Mouse (Mus musculus) cerebellum, postnatal 36 days (tissue): ENCODE measurements around the gene Uba1y.
"Not testable (repeated sequence)": the region's sequence is repeated elsewhere in the genome, so short reads cannot be mapped to it uniquely, and the experiment has no call there.

ENCODE experiments used
- DNase-seq, 2 experiments: peaks; one replicate each; pipeline ENCODE4 v3.0.0; 2021 to 2022; ENCODE audit warnings: mixed read lengths in 2 of 2

The Uba1y gene

DNA sequence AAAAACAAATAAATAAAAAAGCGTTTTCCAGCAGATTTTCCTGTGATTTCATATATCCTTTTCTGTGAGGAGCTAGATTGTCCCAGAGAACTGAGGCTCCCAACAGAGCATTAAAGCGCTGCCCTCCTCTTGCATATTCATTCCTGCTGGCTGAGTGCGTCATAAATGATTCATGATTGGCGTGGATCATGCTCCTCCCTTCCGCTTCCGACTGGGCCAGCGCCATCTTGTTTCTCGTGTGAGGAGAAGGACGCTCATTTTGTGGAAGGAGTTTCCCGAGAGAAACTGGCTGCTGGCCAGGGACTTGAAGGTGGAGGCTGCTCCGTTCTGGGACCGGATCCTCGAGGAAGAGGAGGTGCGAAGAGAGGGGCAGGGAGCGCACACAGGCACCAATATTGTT is at the start of gene Uba1y:
Gene Uba1y, plus strand, starts transcription at position 254 of the 400 bp plus-strand sequence.
- DNase-seq, result no peak

DNA sequence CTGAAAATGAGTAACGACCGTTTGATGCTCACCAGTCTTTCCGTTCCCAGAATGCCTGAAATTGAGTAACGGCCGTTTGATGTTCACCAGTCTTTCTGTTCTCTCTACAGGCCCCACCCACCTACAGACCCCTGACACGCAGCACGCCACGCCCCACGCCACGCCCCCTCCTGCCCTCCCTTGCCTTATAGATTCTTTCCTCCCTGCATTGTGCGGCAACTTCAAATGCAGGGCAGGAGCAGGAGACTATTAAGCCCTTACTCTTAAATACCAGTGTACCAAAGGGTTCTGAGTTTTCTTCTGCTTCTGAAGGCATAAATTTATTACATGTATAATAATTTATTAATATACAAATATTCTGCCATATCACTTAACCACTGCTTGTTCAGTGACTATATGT is 21.1 kb upstream of the Uba1y start, which contains the start of gene Zfy1:
Gene Zfy1, minus strand, starts transcription at position 101 of the 400 bp plus-strand sequence.
- DNase-seq, result not testable (repeated sequence)

DNA sequence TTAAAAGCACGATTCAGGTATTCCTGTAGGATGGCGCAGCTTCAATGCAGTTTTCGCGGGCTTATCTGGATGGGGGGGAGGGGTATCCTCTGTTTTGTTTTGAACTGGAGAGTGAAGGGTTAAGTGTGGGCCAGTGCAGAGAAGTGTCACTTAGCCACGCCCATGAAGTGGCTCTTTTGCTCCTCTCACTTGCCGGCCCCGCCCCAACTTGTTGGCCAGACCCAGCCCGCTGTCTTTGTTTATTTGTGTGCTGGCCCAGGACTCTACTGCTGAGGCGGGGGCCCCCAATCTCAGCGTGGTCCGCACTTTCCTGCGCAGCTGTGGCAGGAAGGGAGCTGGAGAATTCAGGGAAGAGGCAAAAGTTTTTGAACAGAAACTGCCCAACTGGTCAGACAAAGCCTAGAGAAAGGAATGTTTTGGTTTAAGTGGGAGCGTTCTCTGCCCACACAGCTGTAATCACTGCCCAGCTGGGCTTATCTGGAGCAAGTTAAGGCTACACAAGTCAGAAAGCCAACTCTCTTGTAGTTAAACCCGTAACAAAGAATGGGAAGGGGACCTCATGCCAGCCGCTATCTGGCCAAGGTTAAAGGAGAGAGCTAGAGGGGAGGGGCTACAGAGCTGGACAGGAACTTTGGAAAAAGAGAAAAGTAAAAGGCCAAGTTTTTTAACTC is 9.3 kb upstream of the Uba1y start:
- DNase-seq, result no peak

DNA sequence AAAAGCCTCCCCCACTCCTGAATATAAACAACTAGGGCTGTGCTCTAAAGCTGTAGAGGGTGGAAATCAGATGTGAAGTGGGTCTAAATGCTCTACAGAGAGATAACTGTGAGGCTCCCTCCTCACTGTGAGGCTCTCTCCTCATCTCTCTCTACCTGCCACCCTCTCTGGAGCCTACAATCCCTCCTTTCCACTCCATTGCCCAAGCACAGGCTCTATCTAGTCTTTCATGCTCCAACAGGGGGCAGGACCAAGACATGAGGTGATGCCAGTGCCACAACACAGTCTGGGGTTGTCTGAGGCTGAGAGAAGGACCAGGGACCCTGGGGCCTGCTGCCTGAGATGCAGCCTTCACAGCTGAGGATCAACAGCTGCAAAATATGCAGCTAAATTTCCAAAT is 54.0 kb downstream of the Uba1y start:
- no peak for DNase-seq

DNA sequence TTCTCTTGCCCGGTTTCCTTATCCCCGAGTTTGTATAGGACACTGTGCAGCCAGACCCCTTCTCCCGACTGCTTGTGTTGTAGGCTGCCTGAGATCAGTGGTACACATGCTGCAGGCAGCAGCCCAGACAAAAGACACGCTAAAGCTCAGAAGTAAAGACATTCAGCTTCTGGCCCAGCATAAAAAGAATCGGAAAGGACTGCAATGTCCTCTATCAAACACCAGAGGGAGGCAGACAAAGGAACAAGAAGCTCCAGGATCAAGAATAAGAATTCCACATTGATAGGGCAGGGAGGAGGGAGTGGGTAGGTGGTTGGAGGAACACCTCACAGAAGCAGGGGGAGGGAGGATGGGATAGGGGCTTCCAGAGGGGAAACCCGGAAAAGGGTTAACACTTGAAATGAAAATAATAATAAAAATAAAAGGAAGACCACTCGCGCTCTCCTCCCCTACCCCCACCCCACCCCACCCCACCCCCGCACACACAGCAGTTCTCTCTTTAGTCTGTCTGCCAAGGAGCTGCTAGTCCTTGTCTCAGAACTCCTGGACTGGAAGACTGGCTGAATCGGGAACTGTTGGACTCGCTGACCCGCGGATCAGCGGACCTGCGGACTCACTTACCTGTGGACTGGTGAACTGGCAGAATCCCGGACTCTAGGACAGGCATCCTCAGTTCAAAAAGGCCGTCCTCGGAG is 54.6 kb downstream of the Uba1y start:
- DNase-seq, result no peak
